Mouse (Mus musculus): Measurements from ENCODE around the gene Pla2g1b. TPM values are rescaled to one million over a fixed set of nuclear protein-coding genes. Genes with fewer than 3 reads are reported as not detected.

The Pla2g1b gene
- polyA plus RNA-seq, 2 experiments = not detected

GRCm38 (mm10) chr5:115522981-115523499, 57.0 kb downstream of the Pla2g1b start:
- 65% methylated on average over 15 of the region's 15 CpGs for WGBS
- no peak for ATAC-seq (ENCODE audit: low FRiP score, low read depth)
- no peak for TF ChIP-seq POLR2A (IDR thresholded peaks at IDR 0.05; ENCODE audit: borderline replicate concordance, extremely low read depth, insufficient read depth, insufficient read length)
- Histone ChIP-seq H3K27me3 (ENCODE audit: control insufficient read depth, insufficient read depth, low read length) (no peaks in the 10 kb centered on the region), H3K4me2 (replicated peaks; ENCODE audit: low read depth, low read length, severe bottlenecking) (no peak overlapping the region), H3K4me1 (ENCODE audit: control insufficient read depth, insufficient read depth, low read length) (peaks cover 49% of the 10 kb centered on the region), H3K36me3 (ENCODE audit: control insufficient read depth, insufficient read depth, low read length) (peaks cover 3% of the 10 kb centered on the region; the same call in 1 of the 2 replicates), H3K9ac (ENCODE audit: low read depth, low read length, severe bottlenecking) (no peak overlapping the region), H3K9me3 (ENCODE audit: control insufficient read depth, low read length) (no peaks in the 10 kb centered on the region), H3K27ac (replicated peaks; ENCODE audit: low read depth, low read length) (no peak overlapping the region; the same call in 1 of the 2 replicates), H3K4me3 (replicated peaks; ENCODE audit: low read length) (no peak overlapping the region)
- no peak for DNase-seq (ENCODE audit: low spot score)

- H3K4me1 ChIP-seq (ENCODE audit: control insufficient read depth, insufficient read depth, low read length) = peaks cover 50% of the 10 kb centered on the region
- H3K9ac ChIP-seq (ENCODE audit: low read depth, low read length, severe bottlenecking) = peak overlapping the region; percentile 26; the same call in 1 of the 2 replicates
- no peak for DNase-seq (ENCODE audit: low spot score)
- H3K36me3 ChIP-seq (ENCODE audit: control insufficient read depth, insufficient read depth, low read length) = 0 out of 2 replicates have a peak, but pooled peaks cover 3% of the 10 kb centered on the region
- H3K4me2 ChIP-seq (replicated peaks; ENCODE audit: low read depth, low read length, severe bottlenecking) = peak overlapping the region; percentile 36
- WGBS = 8% methylated on average over 15 of the region's 15 CpGs
- H3K9me3 ChIP-seq (ENCODE audit: control insufficient read depth, low read length) = no peaks in the 10 kb centered on the region
- peak; percentile 48; the same call in 1 of the 2 replicates for ATAC-seq (ENCODE audit: low FRiP score, low read depth)
- TF ChIP-seq POLR2A (IDR thresholded peaks at IDR 0.05; ENCODE audit: borderline replicate concordance, extremely low read depth, insufficient read depth, insufficient read length) = no peak
- H3K4me3 ChIP-seq (replicated peaks; ENCODE audit: low read length) = 0 out of 2 replicates have a peak overlapping the region, but pooled peaks have one; percentile 13
- peak overlapping the region; percentile 71 for H3K27ac ChIP-seq (replicated peaks; ENCODE audit: low read depth, low read length)
- H3K27me3 ChIP-seq (ENCODE audit: control insufficient read depth, insufficient read depth, low read length) = no peaks in the 10 kb centered on the region
Measured at GRCm38 (mm10) chr5:115523971-115524370, 57.9 kb downstream of the Pla2g1b start.

Other genes with a start within 250 kb of the Pla2g1b start
- gene Pop5, start 230.4 kb upstream of the Pla2g1b start, polyA plus RNA-seq (2012; rRNA removed) = 51.6 and 61.7 TPM in 2 replicates
- gene Pop5, start 230.4 kb upstream of the Pla2g1b start, polyA plus RNA-seq (2014; fragmentation: Nextera tagmentation; extraction: Ambion mirVana) = 90.3 and 107 TPM in 2 replicates
- gene Rnf10, start 193.4 kb upstream of the Pla2g1b start, polyA plus RNA-seq (2012; rRNA removed) = 163 and 180 TPM in 2 replicates
- 86.7 and 95.6 TPM in 2 replicates for gene Rnf10, start 193.4 kb upstream of the Pla2g1b start, polyA plus RNA-seq (2014; fragmentation: Nextera tagmentation; extraction: Ambion mirVana)
- 11.5 and 13.7 TPM in 2 replicates for gene Coq5, start 186.6 kb upstream of the Pla2g1b start, polyA plus RNA-seq (2012; rRNA removed)
- 38.5 and 39.9 TPM in 2 replicates for gene Coq5, start 186.6 kb upstream of the Pla2g1b start, polyA plus RNA-seq (2014; fragmentation: Nextera tagmentation; extraction: Ambion mirVana)
- 503 and 1,052 TPM in 2 replicates for gene Dynll1, start 165.3 kb upstream of the Pla2g1b start, polyA plus RNA-seq (2012; rRNA removed)
- gene Dynll1, start 165.3 kb upstream of the Pla2g1b start, polyA plus RNA-seq (2014; fragmentation: Nextera tagmentation; extraction: Ambion mirVana) = 1,814 and 1,833 TPM in 2 replicates
- gene Srsf9, start 139.1 kb upstream of the Pla2g1b start, polyA plus RNA-seq (2012; rRNA removed) = 132 and 137 TPM in 2 replicates
- 252 and 271 TPM in 2 replicates for gene Srsf9, start 139.1 kb upstream of the Pla2g1b start, polyA plus RNA-seq (2014; fragmentation: Nextera tagmentation; extraction: Ambion mirVana)
- gene Gatc, start 125.1 kb upstream of the Pla2g1b start, polyA plus RNA-seq (2012; rRNA removed) = 23.7 TPM in 2 replicates
- gene Gatc, start 125.1 kb upstream of the Pla2g1b start, polyA plus RNA-seq (2014; fragmentation: Nextera tagmentation; extraction: Ambion mirVana) = 29.6 and 33.3 TPM in 2 replicates
- gene Triap1, start 125.0 kb upstream of the Pla2g1b start, polyA plus RNA-seq (2012; rRNA removed) = 27.6 and 28.7 TPM in 2 replicates
- 61.7 and 62.2 TPM in 2 replicates for gene Triap1, start 125.0 kb upstream of the Pla2g1b start, polyA plus RNA-seq (2014; fragmentation: Nextera tagmentation; extraction: Ambion mirVana)
- 902 and 1,086 TPM in 2 replicates for gene Cox6a1, start 117.3 kb upstream of the Pla2g1b start, polyA plus RNA-seq (2012; rRNA removed)
- gene Cox6a1, start 117.3 kb upstream of the Pla2g1b start, polyA plus RNA-seq (2014; fragmentation: Nextera tagmentation; extraction: Ambion mirVana) = 766 and 836 TPM in 2 replicates
- gene Msi1, start 36.7 kb upstream of the Pla2g1b start, polyA plus RNA-seq (2012; rRNA removed) = 40.6 and 51.6 TPM in 2 replicates
- gene Msi1, start 36.7 kb upstream of the Pla2g1b start, polyA plus RNA-seq (2014; fragmentation: Nextera tagmentation; extraction: Ambion mirVana) = 15.5 and 18.0 TPM in 2 replicates
- 69.2 and 82.4 TPM in 2 replicates for gene Sirt4, start 18.5 kb downstream of the Pla2g1b start, polyA plus RNA-seq (2012; rRNA removed)
- 20.4 and 24.1 TPM in 2 replicates for gene Sirt4, start 18.5 kb downstream of the Pla2g1b start, polyA plus RNA-seq (2014; fragmentation: Nextera tagmentation; extraction: Ambion mirVana)
- gene Pxn, start 40.4 kb downstream of the Pla2g1b start, polyA plus RNA-seq (2012; rRNA removed) = 119 and 145 TPM in 2 replicates
- gene Pxn, start 40.4 kb downstream of the Pla2g1b start, polyA plus RNA-seq (2014; fragmentation: Nextera tagmentation; extraction: Ambion mirVana) = 25.0 and 26.3 TPM in 2 replicates
- 3,411 and 4,152 TPM in 2 replicates for gene Rplp0, start 93.2 kb downstream of the Pla2g1b start, polyA plus RNA-seq (2012; rRNA removed)
- gene Rplp0, start 93.2 kb downstream of the Pla2g1b start, polyA plus RNA-seq (2014; fragmentation: Nextera tagmentation; extraction: Ambion mirVana) = 2,030 and 2,068 TPM in 2 replicates
- gene Gcn1l1, start 99.0 kb downstream of the Pla2g1b start, polyA plus RNA-seq (2012; rRNA removed) = 47.0 and 59.2 TPM in 2 replicates
- gene Gcn1l1, start 99.0 kb downstream of the Pla2g1b start, polyA plus RNA-seq (2014; fragmentation: Nextera tagmentation; extraction: Ambion mirVana) = 42.8 and 49.7 TPM in 2 replicates
- gene Rab35, start 165.6 kb downstream of the Pla2g1b start, polyA plus RNA-seq (2012; rRNA removed) = 62.6 and 65.2 TPM in 2 replicates
- 19.8 and 22.4 TPM in 2 replicates for gene Rab35, start 165.6 kb downstream of the Pla2g1b start, polyA plus RNA-seq (2014; fragmentation: Nextera tagmentation; extraction: Ambion mirVana)